Mouse (Mus musculus): ENCODE measurements around the gene Nmral1. TPM values are rescaled to one million over a fixed set of nuclear protein-coding genes. Genes with fewer than 3 reads are reported as not detected.
"Not testable (repeated sequence)": the region's sequence is repeated elsewhere in the genome, so short reads cannot be mapped to it uniquely, and the experiment has no call there.

The Nmral1 gene
- total RNA-seq, 4 experiments from 2014 or later: 2.3 to 9.0 (median 4.8) TPM

- DNase-seq: no peak
Measured at GRCm38 (mm10) chr16:4713861-4714710, 5.1 kb downstream of the Nmral1 start.

- DNase-seq: no peak
Measured at GRCm38 (mm10) chr16:4711173-4711572, 8.0 kb downstream of the Nmral1 start.

GRCm38 (mm10) chr16:4705541-4705940 is 13.6 kb downstream of the Nmral1 start:
- no peak for DNase-seq

GRCm38 (mm10) chr16:4702646-4703045 is 16.5 kb downstream of the Nmral1 start:
- DNase-seq: no peak

- DNase-seq: no peak
Measured at GRCm38 (mm10) chr16:4701211-4701610, 17.9 kb downstream of the Nmral1 start.

- DNase-seq: not testable (repeated sequence)
Measured at GRCm38 (mm10) chr16:4689371-4689770, 29.8 kb downstream of the Nmral1 start.

GRCm38 (mm10) chr16:4684457-4684791 is 34.7 kb downstream of the Nmral1 start:
- no peak for DNase-seq

GRCm38 (mm10) chr16:4683581-4684456 is 35.3 kb downstream of the Nmral1 start:
- peak; percentile 90 for DNase-seq

- no peak for DNase-seq
Measured at GRCm38 (mm10) chr16:4683193-4683580, 36.0 kb downstream of the Nmral1 start.

GRCm38 (mm10) chr16:4682628-4683179 is 36.5 kb downstream of the Nmral1 start:
- DNase-seq: no peak

GRCm38 (mm10) chr16:4680922-4681455 is 38.2 kb downstream of the Nmral1 start:
- DNase-seq: not testable (repeated sequence)

GRCm38 (mm10) chr16:4679121-4680018 is 39.8 kb downstream of the Nmral1 start, which contains the start of gene Coro7:
TSS of gene Coro7 (minus strand) at chr16:4679777.
- DNase-seq: peak; percentile 89

GRCm38 (mm10) chr16:4678080-4678479 is 41.1 kb downstream of the Nmral1 start:
- DNase-seq: no peak

- DNase-seq: no peak
Measured at GRCm38 (mm10) chr16:4676836-4677235, 42.3 kb downstream of the Nmral1 start.

- DNase-seq: no peak
Measured at GRCm38 (mm10) chr16:4674091-4674490, 45.1 kb downstream of the Nmral1 start.

GRCm38 (mm10) chr16:4670317-4670716 is 48.8 kb downstream of the Nmral1 start:
- DNase-seq: no peak

- peak; percentile 72 for DNase-seq
Measured at GRCm38 (mm10) chr16:4667190-4667808, 51.9 kb downstream of the Nmral1 start.

GRCm38 (mm10) chr16:4665726-4666125 is 53.4 kb downstream of the Nmral1 start:
- no peak for DNase-seq

- DNase-seq: no peak
Measured at GRCm38 (mm10) chr16:4663806-4664205, 55.4 kb downstream of the Nmral1 start.

- DNase-seq: no peak
Measured at GRCm38 (mm10) chr16:4661605-4662004, 57.6 kb downstream of the Nmral1 start.

Data from adrenal gland, adult 8-10 months (tissue).